Mouse (Mus musculus) right cerebral cortex, postnatal 14 days (tissue): ENCODE data around the gene Edil3.

Experiments used
- DNase-seq: peaks from one replicate; pipeline ENCODE4 v3.0.0; 2022

The Edil3 gene

GRCm38 (mm10) chr13:89286696-89287305, 465.5 kb downstream of the Edil3 start:
- peak; percentile 3 for DNase-seq

DNA sequence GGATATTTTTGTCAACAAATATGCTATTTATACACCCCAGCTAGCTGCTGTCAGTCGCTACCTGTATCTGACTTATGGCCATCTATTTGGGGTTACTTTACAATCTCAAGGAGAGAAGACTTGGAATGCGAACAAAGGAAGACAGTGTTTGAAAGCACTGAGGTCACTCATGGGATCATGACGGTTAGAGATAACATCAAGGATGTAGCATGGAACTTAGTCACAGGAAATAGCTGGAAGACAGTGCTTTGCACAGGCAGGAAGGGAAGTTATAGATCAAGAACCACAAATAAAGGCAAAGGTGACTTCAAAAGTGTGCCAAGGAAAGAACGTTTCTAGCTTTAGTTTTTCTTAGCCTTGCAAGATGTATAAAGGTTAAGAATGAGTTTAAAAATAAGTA, 466.9 kb downstream of the Edil3 start:
- no peak for DNase-seq

DNA sequence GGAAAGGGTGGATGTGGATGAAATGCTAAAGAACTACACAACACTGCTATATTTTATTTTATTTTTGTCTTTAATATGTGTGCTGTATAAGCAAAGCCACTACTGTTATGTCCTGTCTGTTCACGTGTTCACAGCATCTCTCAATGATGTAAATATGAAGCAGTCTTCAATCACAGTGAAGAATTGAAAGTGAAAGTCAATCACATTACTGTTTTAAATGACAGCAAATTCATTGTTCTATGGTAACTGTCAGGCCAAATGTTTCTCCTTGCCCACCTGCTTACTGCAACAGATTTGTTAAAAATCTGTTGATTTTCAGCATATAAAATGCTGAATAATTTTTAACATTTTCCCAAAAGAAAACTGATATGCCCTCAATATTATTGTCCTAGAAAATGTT, 499.9 kb downstream of the Edil3 start:
- DNase-seq: no peak

- no peak for DNase-seq
These were observed 503.0 kb downstream of the Edil3 start for GRCm38 (mm10) chr13:89324282-89324681.

- no peak for DNase-seq
These were observed 513.2 kb downstream of the Edil3 start for GRCm38 (mm10) chr13:89334494-89334893.

DNA sequence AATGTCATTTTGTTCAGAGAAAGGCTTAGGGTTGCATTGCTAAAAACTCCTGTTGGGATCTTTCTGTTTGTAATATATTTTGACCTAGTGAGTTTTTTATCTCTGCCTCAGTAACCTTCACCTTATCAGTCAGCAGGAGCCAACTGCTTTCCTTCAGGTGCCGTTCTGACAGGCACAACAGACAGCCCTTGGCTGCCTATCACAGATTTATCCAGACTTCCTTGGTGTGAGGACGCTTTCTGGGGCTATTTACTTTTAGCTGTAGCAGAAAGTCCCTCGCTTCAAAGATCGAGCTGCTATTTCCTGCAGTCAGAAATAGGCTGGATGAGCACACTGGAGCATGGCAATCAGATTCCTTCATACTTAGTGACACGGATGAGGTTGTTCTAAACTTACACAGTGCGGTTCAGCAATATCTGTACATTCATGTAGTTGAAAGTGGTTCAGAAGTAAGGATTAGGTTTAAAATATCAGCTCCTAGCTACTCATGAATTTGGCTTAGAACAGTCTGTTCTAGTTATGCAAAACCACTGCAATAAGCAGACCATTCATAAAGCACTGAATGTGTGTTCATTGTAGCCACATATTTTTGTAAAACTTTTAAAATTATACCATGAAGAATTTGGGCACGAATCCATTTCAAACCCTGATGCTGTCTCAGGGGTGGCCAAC, 514.8 kb downstream of the Edil3 start:
- DNase-seq: no peak

DNA sequence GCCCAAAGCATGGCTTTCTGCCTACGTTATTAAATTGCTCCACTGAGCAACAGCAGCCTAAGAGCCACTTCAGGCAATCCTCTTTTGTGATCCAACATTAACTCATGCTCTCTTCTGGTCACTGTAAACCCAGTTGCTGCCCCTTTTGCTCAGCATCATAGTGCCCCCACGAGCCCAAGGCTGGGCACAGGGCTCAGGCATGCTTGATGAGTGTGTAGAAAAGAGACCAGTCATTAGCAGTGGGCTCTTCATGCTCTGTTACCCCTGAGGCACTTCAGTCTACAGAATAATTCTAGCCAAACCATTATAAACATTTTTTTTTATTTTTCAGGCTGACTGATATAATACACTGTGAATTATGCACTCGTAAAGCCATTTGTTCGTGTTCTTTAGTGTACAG, 517.8 kb downstream of the Edil3 start:
- no peak for DNase-seq

DNA sequence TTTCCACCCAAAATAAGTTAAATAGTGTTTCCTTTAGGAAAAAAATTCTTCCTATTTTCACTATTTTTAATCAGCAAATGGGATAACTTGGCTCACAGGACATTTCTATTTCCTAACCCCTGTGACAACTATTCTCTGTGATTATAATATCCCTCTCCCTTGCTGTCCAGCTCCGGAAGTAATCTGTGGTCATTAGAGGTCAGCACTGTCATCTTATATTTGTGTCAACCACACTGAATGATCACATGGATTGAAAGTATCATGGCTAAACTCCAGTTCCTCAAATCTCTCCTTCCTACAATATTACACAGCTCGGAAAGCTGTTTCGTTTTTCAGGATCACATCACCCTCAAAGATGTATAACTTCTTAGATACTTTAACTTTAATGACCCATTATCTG, 518.5 kb downstream of the Edil3 start:
- DNase-seq: no peak

DNA sequence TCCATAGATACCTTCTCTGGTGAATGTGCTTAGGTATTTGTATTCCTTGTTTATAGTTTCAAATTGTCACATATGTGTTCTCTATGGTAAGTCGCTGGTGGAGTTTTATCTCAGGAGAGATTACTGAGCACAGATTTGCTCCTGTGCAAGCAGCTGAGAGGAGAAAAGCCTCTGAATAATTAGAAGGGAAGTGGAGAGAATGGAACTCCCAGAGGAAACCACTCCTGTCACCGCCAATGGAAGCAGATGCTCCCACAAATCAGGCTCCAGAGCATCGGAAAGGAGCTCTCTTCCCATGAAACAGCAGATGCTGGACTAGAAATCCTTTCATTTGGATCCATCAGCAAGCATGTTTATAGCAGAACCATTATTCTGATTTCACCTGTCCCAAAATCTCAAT, 534.0 kb downstream of the Edil3 start:
- DNase-seq: no peak

DNA sequence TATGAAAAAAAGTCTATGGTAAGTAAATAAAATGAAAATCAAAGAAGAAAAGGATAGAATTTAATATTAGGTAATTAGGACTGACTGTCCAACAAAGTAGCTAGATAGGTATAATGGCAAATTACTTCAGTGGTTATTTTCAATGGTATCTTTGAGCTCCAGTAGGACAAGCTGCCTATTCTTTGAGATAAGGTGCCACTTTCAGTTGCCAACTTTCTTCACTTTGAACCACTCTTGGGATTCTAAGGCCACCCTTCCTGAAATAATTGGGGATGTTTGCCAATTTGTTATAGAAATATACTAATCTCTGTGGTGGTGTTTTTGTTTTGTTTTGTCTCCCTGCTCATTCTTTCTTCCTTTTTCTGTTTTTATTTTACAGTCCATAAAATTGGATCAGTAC, 537.1 kb downstream of the Edil3 start:
- no peak for DNase-seq

- DNase-seq: no peak
These were observed 541.0 kb downstream of the Edil3 start for GRCm38 (mm10) chr13:89362274-89362673.

- DNase-seq: no peak
These were observed 550.0 kb downstream of the Edil3 start for GRCm38 (mm10) chr13:89371253-89371652.

- DNase-seq: no peak
These were observed 550.5 kb downstream of the Edil3 start for GRCm38 (mm10) chr13:89371656-89372240.
